Mouse (Mus musculus): ENCODE results near the gene Spout1.

Spout1 gene

DNA sequence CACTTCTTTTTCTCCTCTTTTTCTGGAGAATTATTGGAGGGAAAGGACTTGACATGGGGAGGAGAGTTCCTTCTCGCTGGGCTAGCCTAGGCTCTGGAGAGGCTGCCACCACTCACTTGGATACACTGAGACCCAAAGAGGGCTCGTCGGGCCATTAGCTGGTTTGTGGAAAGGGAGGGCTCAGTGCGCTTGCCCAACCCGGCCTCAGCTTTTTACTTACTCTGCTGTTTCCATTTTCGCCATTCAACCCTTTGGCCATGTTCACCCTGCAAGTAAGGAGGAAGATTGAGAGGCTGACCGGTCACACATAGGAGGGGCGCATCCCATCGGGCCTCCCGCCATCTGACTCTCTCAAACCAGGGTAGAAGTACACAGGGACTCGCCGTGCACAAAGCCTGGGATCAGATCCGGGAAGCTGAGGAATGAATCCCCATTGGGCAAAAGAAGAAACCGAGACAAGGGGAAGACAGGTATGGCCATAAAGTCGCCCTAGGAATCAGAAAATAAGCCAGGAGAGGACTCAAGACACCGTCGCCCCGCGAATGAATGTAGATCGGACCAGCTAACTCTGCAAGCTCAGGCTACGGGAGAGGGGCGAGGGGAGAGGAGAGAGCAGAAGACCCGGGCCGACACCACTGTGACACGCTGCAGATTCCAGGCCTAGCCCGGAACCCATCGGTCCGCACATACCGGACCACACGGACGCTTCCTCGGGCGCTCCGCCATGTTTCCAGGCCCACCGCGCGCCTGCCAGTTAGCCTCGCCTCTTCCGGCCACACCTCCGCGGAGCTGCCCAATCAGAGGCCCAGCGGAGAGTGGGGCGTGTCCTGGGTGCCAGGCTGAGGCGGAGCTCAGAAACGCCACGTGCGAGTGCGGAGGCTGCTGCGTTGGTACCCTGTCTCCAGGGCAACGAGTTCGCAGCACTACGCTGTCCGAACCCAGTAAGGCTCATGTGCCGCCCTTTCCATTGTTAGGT is at the start of gene Spout1:
Gene Spout1, minus strand, starts transcription at position 760 of the 976 bp plus-strand sequence.
- peak; percentile 95 for DNase-seq (ENCODE audit: extremely low spot score)

DNA sequence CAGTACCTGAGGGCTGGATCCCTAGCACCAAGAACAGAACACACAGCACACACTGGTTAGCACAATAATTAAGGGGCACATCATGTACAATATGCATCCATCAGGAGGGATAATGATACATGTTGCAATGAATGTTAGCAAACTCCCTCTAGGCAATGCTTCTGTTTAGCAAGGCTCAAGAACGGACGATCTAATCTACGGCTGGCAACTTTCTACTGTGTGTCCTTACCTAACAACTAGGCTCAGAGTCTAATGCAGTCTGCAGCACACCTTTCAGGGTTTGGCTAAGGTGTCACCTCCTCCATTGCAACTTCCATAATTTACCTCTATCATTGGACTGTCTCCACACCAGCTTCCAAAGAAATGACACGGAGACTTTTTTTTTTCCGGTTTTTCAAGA is 38.0 kb upstream of the Spout1 start:
- no peak for DNase-seq (ENCODE audit: extremely low spot score)

GRCm38 (mm10) chr2:30215493-30215892 is 37.2 kb upstream of the Spout1 start:
- no peak for DNase-seq (ENCODE audit: extremely low spot score)

DNA sequence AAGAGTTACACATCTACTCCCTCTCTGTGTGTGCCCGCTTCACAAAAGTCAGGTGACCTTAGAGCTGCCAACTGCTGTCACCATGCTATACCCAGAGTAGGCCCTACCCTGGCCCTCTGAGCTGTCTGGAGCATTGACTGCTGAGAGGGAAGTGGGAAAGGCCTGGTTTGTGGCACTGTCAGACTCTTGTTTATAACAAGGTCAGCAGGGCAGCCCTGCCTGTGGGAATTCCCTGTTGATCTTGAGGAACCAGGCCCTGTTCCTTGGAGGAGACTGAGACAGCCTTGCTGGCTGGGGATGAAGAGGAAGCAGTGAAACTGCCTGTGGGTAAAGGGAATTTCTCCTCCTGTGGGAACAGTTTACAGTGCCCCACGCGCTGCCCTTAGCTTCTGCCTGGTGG is 36.5 kb upstream of the Spout1 start:
- DNase-seq (ENCODE audit: extremely low spot score): no peak

DNA sequence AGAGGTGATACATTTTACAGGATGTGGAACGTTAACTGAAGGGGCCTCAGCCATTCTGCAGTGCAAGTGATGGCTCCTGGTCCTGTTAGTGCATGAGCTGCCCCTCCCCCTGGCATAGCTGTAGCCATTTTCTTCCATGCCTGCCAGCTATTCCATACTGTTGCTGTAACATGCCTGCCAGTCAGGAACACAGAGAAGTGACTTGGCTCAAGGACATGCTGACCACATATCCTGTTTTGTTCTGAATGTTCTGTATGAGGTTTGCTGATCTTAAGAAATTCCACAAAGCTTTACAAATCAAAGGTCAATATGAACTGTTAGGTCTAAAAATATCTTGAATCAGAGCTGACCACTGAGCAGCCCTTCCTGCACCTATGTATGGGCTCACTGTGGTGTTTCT is 34.7 kb upstream of the Spout1 start:
- no peak for DNase-seq (ENCODE audit: extremely low spot score)

- DNase-seq (ENCODE audit: extremely low spot score): no peak
Observed at GRCm38 (mm10) chr2:30212169-30212545, 33.9 kb upstream of the Spout1 start.

GRCm38 (mm10) chr2:30211408-30212168 is 33.3 kb upstream of the Spout1 start:
- DNase-seq (ENCODE audit: extremely low spot score): no peak

- no peak for DNase-seq (ENCODE audit: extremely low spot score)
Observed at GRCm38 (mm10) chr2:30207886-30208285, 29.6 kb upstream of the Spout1 start.

DNA sequence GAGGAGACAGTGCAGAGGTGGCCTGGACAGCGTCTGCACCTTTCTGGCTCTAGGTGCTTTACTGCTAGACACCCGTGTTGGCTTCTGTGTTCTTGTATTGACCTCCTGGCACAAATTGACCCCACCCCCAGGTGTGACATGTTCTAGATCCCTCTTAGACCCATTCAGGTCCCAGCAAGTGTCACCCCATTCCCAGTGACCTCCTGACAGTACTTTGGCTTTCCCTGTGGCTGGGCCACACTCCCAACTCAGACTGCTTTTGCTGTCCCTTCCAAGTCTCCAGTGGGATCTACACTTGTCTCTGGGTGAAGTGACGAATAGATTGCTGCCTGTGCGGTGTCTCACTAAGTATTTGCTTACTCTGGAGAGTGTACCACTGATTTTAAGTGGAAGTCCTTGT is 29.1 kb upstream of the Spout1 start:
- DNase-seq (ENCODE audit: extremely low spot score): no peak

DNA sequence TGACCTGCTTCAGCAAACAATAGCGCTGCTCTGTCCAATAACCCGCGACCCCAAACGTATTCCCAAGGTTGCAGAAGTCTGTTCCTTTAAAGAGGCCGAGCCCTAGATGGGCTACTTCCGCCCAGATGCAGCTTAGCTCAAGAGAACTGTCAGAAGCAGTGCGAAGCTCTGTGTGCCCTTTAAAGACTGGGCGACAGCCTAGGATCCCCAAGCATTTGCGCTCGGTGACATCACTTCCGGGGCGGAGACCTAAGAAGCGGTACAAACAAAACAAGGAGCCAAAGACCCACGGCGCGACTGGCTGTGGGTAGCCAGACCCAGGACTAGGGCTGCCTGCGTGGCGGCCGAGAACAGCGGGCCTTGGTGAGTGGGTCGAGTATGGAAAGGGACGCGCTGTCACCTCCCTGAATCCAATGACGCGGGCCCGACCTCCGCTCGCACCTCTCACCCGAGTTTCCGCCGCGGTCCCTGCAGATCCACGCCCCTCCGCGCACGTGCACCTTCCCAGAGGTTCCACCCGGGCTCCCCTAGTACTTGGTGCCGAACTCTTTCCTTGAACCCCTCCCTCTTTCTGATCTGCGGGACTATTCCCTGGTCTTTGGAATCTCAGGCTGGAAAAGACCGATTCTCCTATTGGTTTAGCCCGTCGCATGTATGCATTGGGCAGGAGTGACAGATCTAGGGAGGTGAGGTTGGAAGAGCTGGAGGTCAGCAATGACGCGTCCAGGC is 27.5 kb upstream of the Spout1 start, which contains the start of gene Kyat1:
Gene Kyat1, minus strand, starts transcription at position 219 of the 729 bp plus-strand sequence.
- DNase-seq (ENCODE audit: extremely low spot score): peak; percentile 88

DNA sequence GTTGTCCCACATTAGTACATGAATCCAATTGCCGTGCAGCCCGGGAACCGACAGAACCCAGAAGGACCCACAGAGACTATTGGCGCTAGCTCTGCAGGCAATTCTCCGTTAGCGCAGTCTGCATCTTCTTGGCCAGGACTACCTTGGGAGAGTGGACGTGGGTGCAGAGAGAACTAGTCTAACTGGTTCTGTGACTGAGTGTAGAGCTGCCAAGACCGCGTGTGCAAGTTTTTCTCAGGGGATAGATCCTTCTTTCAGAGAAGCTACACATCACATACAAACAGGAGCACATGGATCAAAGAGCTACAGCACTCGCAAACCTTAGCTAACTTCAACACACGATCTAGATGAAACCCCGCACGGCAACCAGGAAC is 27.0 kb upstream of the Spout1 start:
- DNase-seq (ENCODE audit: extremely low spot score): no peak

DNA sequence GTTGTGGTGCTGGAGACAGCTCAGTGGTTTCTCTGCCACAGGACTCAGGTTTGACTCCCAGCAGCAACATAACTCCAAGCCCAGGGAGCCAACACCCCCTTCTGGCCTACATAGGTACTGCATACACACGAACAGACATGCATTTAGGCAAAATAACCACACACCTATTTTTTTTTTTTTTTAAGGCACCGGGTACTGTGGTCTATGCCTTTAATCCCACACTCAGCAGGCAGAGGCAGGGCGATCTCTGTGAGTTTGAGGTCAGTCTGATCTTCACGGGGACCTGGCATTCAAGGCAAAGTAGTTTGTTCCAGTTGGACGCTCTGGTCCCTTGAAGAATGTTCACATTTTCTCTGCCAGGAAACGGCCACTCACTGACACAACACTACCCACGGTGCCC is 25.2 kb upstream of the Spout1 start:
- no peak for DNase-seq (ENCODE audit: extremely low spot score)

- DNase-seq (ENCODE audit: extremely low spot score): no peak
Observed at GRCm38 (mm10) chr2:30200388-30200925, 22.2 kb upstream of the Spout1 start.

DNA sequence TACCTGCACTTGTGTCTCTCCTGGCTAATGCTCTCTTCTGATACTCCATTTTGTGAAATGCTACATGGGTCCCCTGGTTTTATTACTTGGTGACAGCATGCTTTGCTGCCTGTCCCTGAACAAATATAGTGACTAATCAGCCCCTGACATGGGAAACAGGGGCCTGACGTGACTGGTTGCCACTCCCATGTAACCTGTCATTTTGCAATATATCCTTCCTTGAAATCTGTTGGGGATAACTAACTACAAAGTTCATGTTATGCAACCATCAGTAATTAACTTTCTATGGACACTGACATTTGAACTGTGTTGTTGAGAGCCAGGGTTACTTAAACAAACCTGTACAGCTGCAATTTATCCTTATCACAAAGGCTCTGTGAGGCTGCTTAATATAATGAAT is 21.7 kb upstream of the Spout1 start:
- DNase-seq (ENCODE audit: extremely low spot score): no peak

- DNase-seq (ENCODE audit: extremely low spot score): no peak
Observed at GRCm38 (mm10) chr2:30198021-30198420, 19.8 kb upstream of the Spout1 start.

GRCm38 (mm10) chr2:30194656-30195055 is 16.4 kb upstream of the Spout1 start:
- DNase-seq (ENCODE audit: extremely low spot score): no peak

DNA sequence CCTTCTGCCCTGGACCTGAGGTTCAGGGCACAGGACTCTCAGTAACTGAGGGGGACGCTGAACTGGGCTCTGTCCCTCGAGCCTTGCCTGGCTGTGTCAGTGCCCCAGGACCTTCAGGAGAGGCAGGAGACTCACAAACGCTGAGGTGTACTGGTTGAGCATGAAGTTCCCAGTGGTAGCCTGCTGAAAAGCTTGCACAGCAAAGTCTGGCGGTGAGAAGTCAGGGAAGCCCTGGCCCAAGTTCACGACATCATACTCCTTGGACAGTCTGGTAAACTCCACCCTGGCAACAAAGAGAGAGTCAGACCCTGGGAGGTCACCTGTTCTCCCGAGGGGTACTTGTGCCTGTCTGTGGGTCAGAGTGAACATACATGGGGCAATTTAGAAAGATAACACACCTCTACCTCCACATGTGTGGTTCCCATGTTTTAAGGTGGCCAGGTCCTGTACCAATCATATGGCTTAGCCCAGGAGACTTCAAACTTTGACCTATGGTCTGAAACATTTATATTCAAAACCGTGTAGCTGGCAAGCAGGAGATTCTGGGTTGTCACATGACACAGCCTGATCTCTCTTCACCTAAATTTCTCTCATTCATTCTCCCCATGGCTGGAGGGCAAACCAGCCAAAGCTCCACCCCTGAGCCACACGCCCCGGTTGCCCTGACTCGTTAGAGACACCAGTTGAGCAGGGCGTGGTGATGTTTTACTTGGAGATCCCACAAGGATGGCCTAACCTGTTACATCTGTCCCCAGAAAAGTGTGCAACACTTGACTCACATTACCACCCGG is 13.7 kb upstream of the Spout1 start:
- DNase-seq (ENCODE audit: extremely low spot score): no peak

DNA sequence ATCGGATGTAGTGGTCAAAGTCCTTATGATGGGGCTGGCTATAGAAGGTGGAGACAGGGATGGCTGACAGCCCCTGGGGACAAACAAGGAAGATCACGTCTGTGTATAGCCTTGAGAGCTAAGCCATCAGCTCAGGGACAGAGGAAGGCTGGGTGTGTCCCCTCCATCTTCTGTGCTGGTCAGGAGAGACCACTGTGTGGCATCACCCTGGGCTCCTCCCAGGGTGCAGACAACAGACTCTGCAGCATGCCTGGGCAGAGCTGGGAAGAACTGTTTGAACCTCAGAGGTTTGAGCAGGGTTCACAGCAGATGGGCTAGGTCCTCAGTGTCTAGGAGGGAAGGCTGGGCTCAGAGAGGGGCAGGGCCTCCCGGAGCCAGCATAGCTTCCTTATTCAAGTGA is 7.4 kb upstream of the Spout1 start:
- no peak for DNase-seq (ENCODE audit: extremely low spot score)

DNA sequence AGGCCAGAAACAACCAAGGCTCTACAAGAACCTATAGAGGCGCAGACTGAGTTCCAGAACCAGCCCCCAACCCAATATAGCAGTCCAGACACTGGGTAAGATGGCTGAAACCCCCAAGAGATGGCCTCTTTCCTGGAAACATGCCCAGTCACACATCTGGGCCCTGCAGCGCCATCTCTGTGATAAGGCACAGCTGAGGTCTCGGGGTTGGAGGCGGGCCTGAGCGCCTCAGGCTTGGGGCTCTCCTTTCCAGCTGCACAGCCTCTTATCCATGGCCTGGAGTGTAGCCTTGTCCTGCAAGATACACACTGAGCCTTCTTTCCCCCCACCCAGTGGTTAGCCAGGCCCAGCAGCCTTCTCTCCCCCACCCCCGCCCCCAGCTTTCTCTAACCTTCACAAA is 7.0 kb upstream of the Spout1 start:
- DNase-seq (ENCODE audit: extremely low spot score): no peak

DNA sequence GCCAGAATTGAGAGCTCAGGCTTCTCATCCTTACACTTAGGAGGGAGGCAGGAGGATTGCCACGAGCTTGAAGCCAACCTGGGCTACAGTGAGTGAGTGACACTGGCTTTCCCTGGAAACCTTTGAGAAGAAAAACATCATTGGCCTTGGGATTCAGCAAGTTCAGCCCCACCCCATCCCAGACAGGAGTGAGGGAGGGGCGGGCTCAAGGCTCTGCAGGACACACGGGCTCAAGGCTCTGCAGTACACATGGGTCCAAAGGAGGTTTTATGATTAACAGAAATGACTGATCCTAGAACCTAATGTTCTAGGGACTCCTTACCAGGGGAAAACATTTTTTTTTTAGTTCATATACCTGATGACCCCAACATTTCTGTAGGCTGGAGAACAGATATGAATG is 5.5 kb upstream of the Spout1 start:
- DNase-seq (ENCODE audit: extremely low spot score): no peak

DNA sequence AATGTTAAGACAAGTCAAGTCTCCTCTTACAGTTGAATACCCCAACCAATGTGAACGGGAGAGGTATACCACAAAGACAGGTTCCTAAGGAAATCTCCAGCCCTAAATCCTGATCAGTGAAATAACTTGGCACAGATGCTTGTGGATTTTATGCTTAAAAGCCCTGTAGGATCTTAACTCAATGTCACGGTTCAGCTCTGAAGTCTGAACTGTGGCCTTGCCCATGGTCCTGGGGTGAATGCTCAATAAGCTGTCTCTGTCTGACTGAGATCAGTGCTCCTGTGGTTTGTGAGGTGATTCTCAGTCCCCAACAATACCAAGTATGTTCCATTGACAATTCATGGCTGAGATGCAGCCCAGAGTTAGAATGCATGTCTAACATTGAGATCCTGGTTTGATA is 4.2 kb upstream of the Spout1 start:
- no peak for DNase-seq (ENCODE audit: extremely low spot score)
